Mouse (Mus musculus): ENCODE results near the gene Spock1. TPM values are rescaled to one million over a fixed set of nuclear protein-coding genes. Genes with fewer than 3 reads are reported as not detected.

The Spock1 gene
- polyA plus RNA-seq, 1 experiment from 2014 or later: not detected

DNA sequence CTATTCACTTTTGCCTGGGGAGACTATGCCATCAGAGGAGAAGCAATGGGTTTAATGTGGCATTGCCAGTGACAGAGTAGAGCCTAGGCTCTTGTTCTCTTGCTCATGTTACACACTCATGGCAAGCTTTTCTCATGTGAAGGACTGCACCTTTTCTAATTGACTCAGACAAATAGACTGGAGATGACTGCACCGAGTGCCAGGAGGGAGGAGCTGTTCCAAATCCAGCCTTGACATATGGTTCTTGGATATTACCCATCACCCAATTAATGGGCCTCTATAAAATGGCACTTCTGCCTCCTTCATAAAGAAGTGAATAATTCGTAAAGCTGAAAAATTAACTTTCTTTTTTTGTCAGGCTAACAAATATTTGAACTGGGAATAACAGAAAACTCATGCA lies 259.3 kb downstream of the Spock1 start:
- Histone ChIP-seq H3K9ac (no peak overlapping the region), H3K36me3 (ENCODE audit: insufficient read depth) (no peaks in the 10 kb centered on the region), H3K4me1 (ENCODE audit: insufficient read depth) (no peaks in the 10 kb centered on the region), H3K9me3 (ENCODE audit: low read depth, low read length) (no peaks in the 10 kb centered on the region), H3K27ac (ENCODE audit: low read depth) (no peak overlapping the region), H3K4me2 (no peak overlapping the region), H3K4me3 (ENCODE audit: low read depth, low read length) (no peak overlapping the region), H3K27me3 (ENCODE audit: insufficient read depth, low read length) (no peaks in the 10 kb centered on the region)
- TF ChIP-seq CTCF (IDR thresholded peaks at IDR 0.05; ENCODE audit: low read depth): no peak
- no peak for ATAC-seq (ENCODE audit: insufficient read depth)
- DNase-seq: no peak
- WGBS: 66% methylated on average over 2 of the region's 2 CpGs

DNA sequence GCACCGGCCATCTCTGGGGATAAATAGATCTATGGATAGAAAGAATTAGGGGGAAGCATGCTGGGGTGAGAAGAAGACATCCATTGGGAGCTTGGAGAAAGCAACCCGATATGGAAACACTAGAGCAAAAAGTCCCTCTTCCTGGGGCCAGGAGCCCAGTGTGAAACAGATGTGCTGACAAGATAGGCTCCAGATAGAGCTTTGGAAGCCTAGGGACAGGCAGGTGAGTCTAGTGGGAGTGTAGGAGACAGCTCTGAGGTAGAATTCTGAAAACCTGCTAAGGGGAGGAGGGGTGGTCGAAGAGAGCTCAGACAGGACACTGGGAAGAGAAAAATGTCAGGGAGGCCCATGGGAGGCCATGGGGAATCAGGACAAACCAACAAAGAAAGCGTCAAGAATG lies 260.7 kb downstream of the Spock1 start:
- H3K36me3 ChIP-seq (ENCODE audit: insufficient read depth): no peaks in the 10 kb centered on the region
- no peak overlapping the region for H3K27ac ChIP-seq (ENCODE audit: low read depth)
- no peak for TF ChIP-seq CTCF (IDR thresholded peaks at IDR 0.05; ENCODE audit: low read depth)
- WGBS: 54% methylated on average over 4 of the region's 4 CpGs
- no peaks in the 10 kb centered on the region for H3K9me3 ChIP-seq (ENCODE audit: low read depth, low read length)
- no peak overlapping the region for H3K4me2 ChIP-seq
- no peak overlapping the region for H3K9ac ChIP-seq
- H3K4me3 ChIP-seq (ENCODE audit: low read depth, low read length): no peak overlapping the region
- H3K27me3 ChIP-seq (ENCODE audit: insufficient read depth, low read length): no peaks in the 10 kb centered on the region
- H3K4me1 ChIP-seq (ENCODE audit: insufficient read depth): no peaks in the 10 kb centered on the region
- ATAC-seq (ENCODE audit: insufficient read depth) (no peak), DNase-seq (no peak)

DNA sequence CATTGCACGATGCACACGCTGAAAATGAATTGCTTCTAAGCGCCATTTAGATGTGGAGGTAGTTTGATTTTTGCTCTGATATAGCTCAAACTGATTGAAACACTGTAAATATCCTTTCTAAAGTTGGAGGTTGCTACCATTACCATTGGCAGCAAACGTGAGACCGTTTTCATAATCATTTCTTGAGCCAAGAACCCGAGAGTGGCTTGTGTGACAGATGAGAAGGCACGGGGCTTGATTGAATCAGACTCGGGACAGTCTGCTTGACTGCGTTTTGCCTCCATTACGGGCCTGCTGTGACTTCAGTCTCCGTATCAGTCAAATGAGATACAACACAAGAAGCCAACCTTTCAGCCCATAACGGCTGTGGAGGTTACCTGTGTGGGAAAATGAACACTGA lies 265.1 kb downstream of the Spock1 start:
- 83% methylated on average over 12 of the region's 12 CpGs for WGBS
- H3K9me3 ChIP-seq (ENCODE audit: low read depth, low read length): no peaks in the 10 kb centered on the region
- H3K4me3 ChIP-seq (ENCODE audit: low read depth, low read length): no peak overlapping the region
- no peaks in the 10 kb centered on the region for H3K27me3 ChIP-seq (ENCODE audit: insufficient read depth, low read length)
- H3K9ac ChIP-seq: no peak overlapping the region
- DNase-seq (no peak), ATAC-seq (ENCODE audit: insufficient read depth) (no peak)
- no peak overlapping the region for H3K4me2 ChIP-seq
- H3K27ac ChIP-seq (ENCODE audit: low read depth): no peak overlapping the region
- no peaks in the 10 kb centered on the region for H3K36me3 ChIP-seq (ENCODE audit: insufficient read depth)
- H3K4me1 ChIP-seq (ENCODE audit: insufficient read depth): no peaks in the 10 kb centered on the region
- TF ChIP-seq CTCF (IDR thresholded peaks at IDR 0.05; ENCODE audit: low read depth): no peak

DNA sequence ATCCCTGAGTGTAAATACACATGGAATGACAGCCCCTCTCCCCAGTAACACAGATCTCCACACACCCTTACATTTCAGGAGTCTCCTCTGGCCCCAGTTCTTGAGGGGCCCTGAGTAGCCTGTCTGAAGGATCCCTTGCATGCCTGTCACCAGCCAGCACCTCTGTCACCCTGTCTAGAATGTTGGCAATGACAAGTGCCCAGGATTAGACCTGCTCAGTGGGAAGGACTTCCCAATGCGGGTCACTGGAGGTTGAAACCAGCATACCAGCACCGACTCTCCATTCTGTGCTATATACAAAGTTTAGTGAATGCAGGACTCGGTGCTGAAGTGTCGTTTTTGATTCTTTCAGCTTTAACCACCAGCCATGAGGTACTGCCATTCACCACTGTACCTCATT lies 266.5 kb downstream of the Spock1 start:
- WGBS: 82% methylated on average over 4 of the region's 4 CpGs
- Histone ChIP-seq H3K36me3 (ENCODE audit: insufficient read depth) (no peaks in the 10 kb centered on the region), H3K27ac (ENCODE audit: low read depth) (no peak overlapping the region), H3K27me3 (ENCODE audit: insufficient read depth, low read length) (no peaks in the 10 kb centered on the region), H3K9me3 (ENCODE audit: low read depth, low read length) (no peaks in the 10 kb centered on the region), H3K4me3 (ENCODE audit: low read depth, low read length) (no peak overlapping the region), H3K4me1 (ENCODE audit: insufficient read depth) (no peaks in the 10 kb centered on the region), H3K4me2 (no peak overlapping the region), H3K9ac (no peak overlapping the region)
- DNase-seq (no peak), ATAC-seq (ENCODE audit: insufficient read depth) (no peak)
- no peak for TF ChIP-seq CTCF (IDR thresholded peaks at IDR 0.05; ENCODE audit: low read depth)

DNA sequence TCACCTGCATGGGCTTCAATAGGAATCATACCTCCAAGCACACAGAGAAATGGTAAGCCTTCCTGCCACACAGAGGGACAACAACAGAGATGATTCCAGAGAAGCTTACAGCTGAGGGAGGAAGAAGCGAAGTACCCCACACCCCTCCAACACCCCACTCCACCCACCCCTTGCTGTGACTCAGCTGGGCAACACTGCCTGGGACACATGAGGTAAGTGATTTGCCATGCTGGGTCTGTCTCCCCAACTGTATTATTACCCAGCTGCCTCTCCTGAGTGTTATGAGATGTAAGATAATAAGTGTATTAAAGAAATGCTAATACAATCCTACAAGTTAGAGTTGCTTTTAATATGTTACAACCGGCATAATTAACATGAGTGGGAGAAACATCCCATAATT lies 267.2 kb downstream of the Spock1 start:
- Histone ChIP-seq H3K9ac (no peak overlapping the region), H3K36me3 (ENCODE audit: insufficient read depth) (no peaks in the 10 kb centered on the region), H3K4me2 (no peak overlapping the region), H3K9me3 (ENCODE audit: low read depth, low read length) (no peaks in the 10 kb centered on the region), H3K4me1 (ENCODE audit: insufficient read depth) (no peaks in the 10 kb centered on the region), H3K4me3 (ENCODE audit: low read depth, low read length) (no peak overlapping the region), H3K27me3 (ENCODE audit: insufficient read depth, low read length) (no peaks in the 10 kb centered on the region), H3K27ac (ENCODE audit: low read depth) (no peak overlapping the region)
- ATAC-seq (ENCODE audit: insufficient read depth): no peak
- 78% methylated on average over 2 of the region's 2 CpGs for WGBS
- DNase-seq: no peak
- TF ChIP-seq CTCF (IDR thresholded peaks at IDR 0.05; ENCODE audit: low read depth): no peak

DNA sequence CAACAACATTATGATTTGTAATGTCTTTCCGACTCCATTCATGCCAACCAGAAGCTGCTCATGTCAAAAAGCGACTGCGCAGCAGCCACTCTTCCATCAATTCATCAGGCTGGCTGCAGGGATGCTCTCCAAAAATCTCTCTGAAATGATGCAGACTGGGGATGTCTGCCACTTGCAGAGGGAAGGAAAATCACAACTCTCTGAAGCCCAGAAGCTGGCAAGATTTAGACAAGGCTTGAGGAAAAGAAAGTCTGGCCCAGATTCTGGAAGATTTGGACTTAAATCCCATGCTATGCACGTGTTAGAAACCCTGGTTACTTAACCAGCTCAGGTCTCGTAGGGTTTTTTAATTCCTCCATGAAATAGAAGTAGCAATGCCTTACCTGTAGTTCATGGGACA lies 269.3 kb downstream of the Spock1 start:
- ATAC-seq (ENCODE audit: insufficient read depth): no peak
- WGBS: 80% methylated on average over 5 of the region's 5 CpGs

DNA sequence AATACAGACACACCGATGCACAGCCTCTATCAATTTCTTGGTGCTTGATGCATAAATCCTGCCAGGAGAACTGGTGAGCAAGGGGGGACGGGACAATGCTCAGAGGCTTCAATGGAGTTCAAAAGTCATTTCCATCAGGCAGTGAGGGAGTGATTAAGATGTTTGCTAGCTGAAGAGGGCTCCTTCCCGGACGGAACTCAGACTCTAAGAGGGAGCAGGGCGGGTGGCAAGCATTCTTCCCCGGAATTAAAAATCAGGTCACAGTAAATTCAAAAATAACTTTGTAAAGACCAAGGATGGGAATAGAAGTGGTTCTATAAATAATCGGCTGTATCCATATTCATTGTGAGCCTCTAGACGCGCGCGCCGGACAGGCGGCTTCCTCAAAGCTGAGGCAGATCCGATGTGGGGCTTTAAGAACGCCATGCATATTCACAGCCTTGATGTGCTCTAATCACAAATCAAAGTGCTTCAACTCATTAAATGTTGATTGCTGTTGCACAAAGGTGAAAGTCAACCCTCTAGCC lies 270.5 kb downstream of the Spock1 start:
- ATAC-seq (ENCODE audit: insufficient read depth) (no peak), DNase-seq (no peak)
- Histone ChIP-seq H3K4me3 (ENCODE audit: low read depth, low read length) (no peak overlapping the region), H3K36me3 (ENCODE audit: insufficient read depth) (no peaks in the 10 kb centered on the region), H3K27me3 (ENCODE audit: insufficient read depth, low read length) (no peaks in the 10 kb centered on the region), H3K9me3 (ENCODE audit: low read depth, low read length) (no peaks in the 10 kb centered on the region), H3K4me2 (no peak overlapping the region), H3K27ac (ENCODE audit: low read depth) (no peak overlapping the region), H3K4me1 (ENCODE audit: insufficient read depth) (no peaks in the 10 kb centered on the region), H3K9ac (no peak overlapping the region)
- TF ChIP-seq CTCF (IDR thresholded peaks at IDR 0.05; ENCODE audit: low read depth): no peak
- WGBS: 82% methylated on average over 15 of the region's 15 CpGs

More for the DNA sequence above, 269.3 kb downstream of the Spock1 start:
- Histone ChIP-seq H3K4me2 (no peak overlapping the region), H3K9me3 (ENCODE audit: low read depth, low read length) (no peaks in the 10 kb centered on the region), H3K4me3 (ENCODE audit: low read depth, low read length) (no peak overlapping the region), H3K4me1 (ENCODE audit: insufficient read depth) (no peaks in the 10 kb centered on the region), H3K36me3 (ENCODE audit: insufficient read depth) (no peaks in the 10 kb centered on the region), H3K9ac (no peak overlapping the region), H3K27ac (ENCODE audit: low read depth) (no peak overlapping the region), H3K27me3 (ENCODE audit: insufficient read depth, low read length) (no peaks in the 10 kb centered on the region)
- no peak for DNase-seq
- TF ChIP-seq CTCF (IDR thresholded peaks at IDR 0.05; ENCODE audit: low read depth): no peak

DNA sequence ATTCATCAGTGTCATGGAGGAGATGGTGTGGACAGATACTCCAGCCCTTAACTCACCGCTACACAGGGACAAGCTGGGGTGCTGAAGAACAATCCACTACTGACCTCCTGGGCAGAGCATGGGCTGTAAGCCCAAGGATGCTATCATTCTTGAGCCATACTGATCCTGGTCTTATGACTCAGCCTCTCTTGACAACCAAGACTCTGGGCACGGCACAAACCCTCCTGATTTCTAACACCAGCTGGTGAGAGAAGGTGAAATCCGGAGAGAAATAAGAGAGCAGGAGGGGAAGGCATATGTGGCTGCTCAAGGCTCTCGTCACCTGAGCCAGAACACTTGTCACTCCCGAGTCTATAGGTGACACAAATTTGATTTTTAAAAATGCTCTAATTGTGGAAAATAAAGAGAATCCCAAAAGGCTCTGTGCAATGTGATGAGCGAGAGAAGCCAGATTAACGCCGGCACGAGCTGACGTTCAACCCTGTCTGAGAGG lies 271.0 kb downstream of the Spock1 start:
- Histone ChIP-seq H3K4me2 (no peak overlapping the region), H3K9me3 (ENCODE audit: low read depth, low read length) (no peaks in the 10 kb centered on the region), H3K4me3 (ENCODE audit: low read depth, low read length) (no peak overlapping the region), H3K36me3 (ENCODE audit: insufficient read depth) (no peaks in the 10 kb centered on the region), H3K4me1 (ENCODE audit: insufficient read depth) (no peaks in the 10 kb centered on the region), H3K27ac (ENCODE audit: low read depth) (no peak overlapping the region), H3K27me3 (ENCODE audit: insufficient read depth, low read length) (no peaks in the 10 kb centered on the region), H3K9ac (no peak overlapping the region)
- no peak for ATAC-seq (ENCODE audit: insufficient read depth)
- WGBS: 76% methylated on average over 10 of the region's 10 CpGs
- no peak for TF ChIP-seq CTCF (IDR thresholded peaks at IDR 0.05; ENCODE audit: low read depth)
- DNase-seq: no peak
